Comparison of ENCODE assay signal across 8 mouse cellular contexts in the genomic region with DNA sequence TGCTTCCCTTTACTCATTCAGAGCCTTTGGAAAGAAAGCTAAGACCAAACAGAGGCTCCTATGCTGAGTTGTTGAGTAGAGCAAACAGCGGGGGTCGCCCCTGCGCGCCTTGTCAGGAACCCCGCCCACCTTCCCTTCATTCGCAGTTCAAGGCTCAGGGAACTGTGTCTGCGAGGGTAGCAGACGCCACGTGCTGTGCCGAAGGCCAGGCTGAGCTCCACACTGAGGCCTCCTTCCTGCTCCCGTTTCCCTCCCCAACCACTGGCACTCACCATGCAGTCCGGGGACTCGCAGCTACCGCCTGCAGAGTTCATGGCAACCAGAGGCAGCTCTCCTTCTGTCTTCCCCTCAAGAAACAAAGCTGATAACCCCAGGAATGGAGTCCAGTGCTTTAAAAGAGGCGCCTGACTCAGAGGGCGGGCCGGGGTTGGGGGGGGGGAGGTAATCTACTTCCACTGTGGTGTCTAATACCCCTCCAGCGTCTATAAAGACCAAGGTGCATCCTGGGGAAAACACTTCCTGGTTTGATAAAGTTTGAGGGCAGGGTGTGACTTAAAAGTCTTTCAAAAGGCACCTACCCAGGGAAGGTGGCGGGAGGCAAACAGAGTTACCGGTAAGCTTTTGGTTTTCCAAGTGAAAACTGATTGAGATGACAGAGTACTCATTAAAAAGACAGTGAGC. TPM values are rescaled to one million over a fixed set of nuclear protein-coding genes. Genes with fewer than 3 reads are reported as not detected.
DNase-seq lines count a peak whose midpoint lies in the region; ATAC-seq and TF ChIP-seq lines count a peak whose summit lies in the region.

Gene Slc23a4 (minus strand): TSS at position 324 of the 681 bp plus-strand sequence.

- intact Hi-C loops in left cerebral cortex, postnatal 4 days (cut with DNase I) = no loop called here

- ATAC-seq in kidney, postnatal 0 days (replicated peaks; ENCODE audit: low FRiP score, low read depth) = no peak
- 0 out of 2 replicates have a peak, but pooled peaks have one; percentile 41 for ATAC-seq in forebrain, embryonic 15.5 days (replicated peaks)
- ATAC-seq in liver, embryonic 14.5 days (ENCODE audit: insufficient read depth) = no peak
- ATAC-seq in stomach, embryonic 15.5 days (ENCODE audit: insufficient read depth, low FRiP score, low read depth) = peak; percentile 61

- peaks cover 3% of the 10 kb centered on the region; the same call in 1 of the 2 replicates for H3K4me1 ChIP-seq in kidney, postnatal 0 days (replicated peaks; ENCODE audit: insufficient read depth, low read length)
- H3K4me1 ChIP-seq in forebrain, embryonic 15.5 days = peaks cover 7% of the 10 kb centered on the region
- no peaks in the 10 kb centered on the region; a peak in 2 of 4 replicates for H3K4me1 ChIP-seq in liver, embryonic 14.5 days (replicated peaks; ENCODE audit: control insufficient read depth in 2 of 2, insufficient read depth in 2 of 2, low read length in 1 of 2)
- peaks cover 9% of the 10 kb centered on the region; the same call in 1 of the 2 replicates for H3K4me1 ChIP-seq in stomach, embryonic 15.5 days

- 13% methylated on average over 20 of the region's 20 CpGs for WGBS in kidney, postnatal 0 days
- WGBS in forebrain, embryonic 15.5 days = 6% methylated on average over 20 of the region's 20 CpGs
- 7% methylated on average over 20 of the region's 20 CpGs for WGBS in liver, embryonic 14.5 days (ENCODE audit: insufficient replicate concordance)
- 11% methylated on average over 20 of the region's 20 CpGs for WGBS in stomach, embryonic 15.5 days

- no peak within 1 kb of the TSS for H3K27ac ChIP-seq in kidney, postnatal 0 days
- H3K27ac ChIP-seq in forebrain, embryonic 15.5 days (replicated peaks) = no peak within 1 kb of the TSS
- no peak within 1 kb of the TSS for H3K27ac ChIP-seq in liver, embryonic 14.5 days
- peak within 1 kb of the TSS; percentile 7; the same call in 1 of the 2 replicates for H3K27ac ChIP-seq in stomach, embryonic 15.5 days

- H3K9ac ChIP-seq in kidney, postnatal 0 days (ENCODE audit: low read depth, low read length) = no peak within 1 kb of the TSS
- no peak within 1 kb of the TSS for H3K9ac ChIP-seq in forebrain, embryonic 15.5 days (replicated peaks)
- no peak within 1 kb of the TSS for H3K9ac ChIP-seq in liver, embryonic 14.5 days (replicated peaks)
- H3K9ac ChIP-seq in stomach, embryonic 15.5 days = no peak within 1 kb of the TSS

- no peaks in the 10 kb centered on the region for H3K27me3 ChIP-seq in kidney, postnatal 0 days (ENCODE audit: insufficient read depth, low read length)
- H3K27me3 ChIP-seq in forebrain, embryonic 15.5 days = no peaks in the 10 kb centered on the region
- no peaks in the 10 kb centered on the region for H3K27me3 ChIP-seq in liver, embryonic 14.5 days (ENCODE audit: control insufficient read depth, insufficient read depth, low read length)
- H3K27me3 ChIP-seq in stomach, embryonic 15.5 days (replicated peaks) = no peaks in the 10 kb centered on the region

- no peak within 1 kb of the TSS for H3K4me3 ChIP-seq in kidney, postnatal 0 days (replicated peaks; ENCODE audit: low read depth, low read length)
- H3K4me3 ChIP-seq in forebrain, embryonic 15.5 days = 0 out of 2 replicates have a peak within 1 kb of the TSS, but pooled peaks have one; percentile 5
- no peak within 1 kb of the TSS for H3K4me3 ChIP-seq in liver, embryonic 14.5 days (ENCODE audit: insufficient read depth in 1 of 2, low read depth in 2 of 2, low read length in 2 of 2)
- H3K4me3 ChIP-seq in stomach, embryonic 15.5 days (replicated peaks) = no peak within 1 kb of the TSS

- no peaks in the 10 kb centered on the region for H3K36me3 ChIP-seq in kidney, postnatal 0 days (ENCODE audit: insufficient read depth, low read length)
- no peaks in the 10 kb centered on the region for H3K36me3 ChIP-seq in forebrain, embryonic 15.5 days
- no peaks in the 10 kb centered on the region for H3K36me3 ChIP-seq in liver, embryonic 14.5 days (replicated peaks; ENCODE audit: control insufficient read depth, insufficient read depth, low read depth)
- H3K36me3 ChIP-seq in stomach, embryonic 15.5 days = no peaks in the 10 kb centered on the region

- peak; percentile 9 for DNase-seq in kidney, postnatal 0 days (ENCODE audit: low spot score)
- DNase-seq in kidney, adult 18-20 months = no peak
- no peak for DNase-seq in liver, embryonic 14.5 days (ENCODE audit: low read depth in 3 of 3, low spot score in 3 of 3)
- DNase-seq in right cerebral cortex, adult 18-20 months = no peak
- DNase-seq in left cerebral cortex, postnatal 4 days = no peak
- no peak for DNase-seq in heart, adult 11 months

- TF ChIP-seq EP300 in liver, embryonic 14.5 days (IDR thresholded peaks at IDR 0.05; ENCODE audit: low read depth) = no peak

- no peaks in the 10 kb centered on the region for H3K9me3 ChIP-seq in kidney, postnatal 0 days (replicated peaks; ENCODE audit: low read length)
- no peaks in the 10 kb centered on the region for H3K9me3 ChIP-seq in forebrain, embryonic 15.5 days
- H3K9me3 ChIP-seq in liver, embryonic 14.5 days (ENCODE audit: control insufficient read depth, low read length) = no peaks in the 10 kb centered on the region
- H3K9me3 ChIP-seq in stomach, embryonic 15.5 days = no peaks in the 10 kb centered on the region

- TF ChIP-seq CTCF in kidney, postnatal 0 days (IDR thresholded peaks at IDR 0.05; ENCODE audit: low read depth) = no peak
- TF ChIP-seq CTCF in liver, embryonic 14.5 days (IDR thresholded peaks at IDR 0.05; ENCODE audit: low read depth) = no peak

- H3K4me2 ChIP-seq in kidney, postnatal 0 days (ENCODE audit: low read length) = peak within 1 kb of the TSS; percentile 21
- peak within 1 kb of the TSS; percentile 33 for H3K4me2 ChIP-seq in forebrain, embryonic 15.5 days (replicated peaks)
- H3K4me2 ChIP-seq in liver, embryonic 14.5 days (ENCODE audit: low read depth) = peak within 1 kb of the TSS; percentile 43
- H3K4me2 ChIP-seq in stomach, embryonic 15.5 days = peak within 1 kb of the TSS; percentile 44

RNA-seq across cellular contexts. Expression of gene Slc23a4, which starts in this region (rescaled TPM):
- 0.21 and 0.27 TPM in 2 replicates for polyA plus RNA-seq in kidney, postnatal 0 days (2015; fragmentation: Nextera tagmentation; extraction: Ambion mirVana)
- polyA plus RNA-seq in forebrain, embryonic 15.5 days (2015; fragmentation: Nextera tagmentation; extraction: Ambion mirVana) = 0.42 and 0.48 TPM in 2 replicates
- 0.12 and 0.17 TPM in 2 replicates for polyA plus RNA-seq in liver, embryonic 14.5 days (2012; rRNA removed)
- polyA plus RNA-seq in liver, embryonic 14.5 days (2014; fragmentation: Nextera tagmentation; extraction: Ambion mirVana) = 0.06 and 0.16 TPM in 2 replicates
- polyA plus RNA-seq in stomach, embryonic 15.5 days (2015; fragmentation: Nextera tagmentation; extraction: Ambion mirVana) = 4.0 and 4.2 TPM in 2 replicates
- 1 to 10 TPM; 2.0 to 2.5 TPM for total RNA-seq in left cerebral cortex, postnatal 4 days (2021)

Comparison
In these comparisons a context has a peak if more than half of its experiments do, and no peak if none do; other contexts are left out.
1. Peak in DNase-seq and H3K4me2 ChIP-seq in kidney, postnatal 0 days; RNA of the gene not detected or under 1 TPM.
2. Peak in ATAC-seq, H3K4me3 ChIP-seq and H3K4me2 ChIP-seq in forebrain, embryonic 15.5 days; RNA of the gene not detected or under 1 TPM.